Mouse (Mus musculus) activated CD4-positive, CD25-positive, alpha-beta regulatory T cell (primary cell): ENCODE measurements around the gene Col27a1. TPM values are rescaled to one million over a fixed set of nuclear protein-coding genes. Genes with fewer than 3 reads are reported as not detected.

Experiments used
- polyA plus RNA-seq, 2 experiments: library from polyadenylated mRNA; unstranded; fragments of 100-300 nt; shearing (Covaris generic); gene quantifications; one replicate each; pipeline ENCODE4 v1.2.1; 2017

The Col27a1 gene
- under 1 TPM; 0.39 to 0.43 TPM for polyA plus RNA-seq

GRCm38 (mm10) chr4:63213907-63214621 lies at the start of gene Col27a1:
Col27a1 (plus strand) TSS chr4:63214004.

GRCm38 (mm10) chr4:63171969-63172685 lies 41.7 kb upstream of the Col27a1 start, which contains the start of gene Kif12:
Kif12 (minus strand) TSS chr4:63172131.

GRCm38 (mm10) chr4:63344295-63344694 lies 130.5 kb downstream of the Col27a1 start, which contains the start of gene Orm1:
Orm1 (plus strand) TSS chr4:63344560.

GRCm38 (mm10) chr4:63355877-63356665 lies 142.3 kb downstream of the Col27a1 start, which contains the start of gene Orm3:
Orm3 (plus strand) TSS chr4:63356162.

GRCm38 (mm10) chr4:63362150-63362549 lies 148.3 kb downstream of the Col27a1 start, which contains the start of gene Orm2:
Orm2 (plus strand) TSS chr4:63362449.

Other genes starting within 250 kb of the Col27a1 start
- under 1 TPM in 1 of 2 experiments, not detected in 1; 0.15 TPM for gene Zfp618, start 248.4 kb upstream of the Col27a1 start, polyA plus RNA-seq
- not detected for gene Ambp, start 59.2 kb upstream of the Col27a1 start, polyA plus RNA-seq
- gene Kif12, start 41.9 kb upstream of the Col27a1 start, polyA plus RNA-seq: under 1 TPM in 1 of 2 experiments, not detected in 1; 0.07 TPM
- not detected for gene Orm1, start 130.6 kb downstream of the Col27a1 start, polyA plus RNA-seq
- under 1 TPM in 1 of 2 experiments, not detected in 1; 0.23 TPM for gene Orm3, start 142.2 kb downstream of the Col27a1 start, polyA plus RNA-seq
- under 1 TPM; 0.38 to 0.49 TPM for gene Orm2, start 148.4 kb downstream of the Col27a1 start, polyA plus RNA-seq
- gene Akna, start 189.3 kb downstream of the Col27a1 start, polyA plus RNA-seq: 100 to 1,000 TPM; 167 to 278 TPM